15 mouse cellular contexts compared by ENCODE assay signal in genomic region chr7:75897041-75897440, GRCm38 (mm10).
"Had no signal": no experiment of that assay in that cellular context is flagged by ENCODE, and none has a peak within 500 bp of the region (broad histone marks: within the 10 kb centered on the region; RNA-seq: fewer than 3 reads in every experiment).

No protein-coding gene starts in this region.

- H3K4me3 ChIP-seq: liver, embryonic 12.5 days; midbrain, embryonic 12.5 days; midbrain, embryonic 15.5 days; neural tube, embryonic 12.5 days; stomach, embryonic 15.5 days had no signal

- H3K4me2 ChIP-seq: liver, embryonic 12.5 days; lung, embryonic 14.5 days; midbrain, embryonic 12.5 days; midbrain, embryonic 15.5 days; neural tube, embryonic 12.5 days; stomach, embryonic 15.5 days had no signal

- H3K9me3 ChIP-seq: liver, embryonic 12.5 days; midbrain, embryonic 15.5 days; neural tube, embryonic 12.5 days; stomach, embryonic 15.5 days had no signal

- ATAC-seq: liver, embryonic 12.5 days; midbrain, embryonic 15.5 days had no signal

- H3K36me3 ChIP-seq: liver, embryonic 12.5 days; midbrain, embryonic 12.5 days; midbrain, embryonic 15.5 days; neural tube, embryonic 12.5 days; stomach, embryonic 15.5 days had no signal

- H3K27me3 ChIP-seq: liver, embryonic 12.5 days; midbrain, embryonic 12.5 days; midbrain, embryonic 15.5 days; neural tube, embryonic 12.5 days; stomach, embryonic 15.5 days had no signal

- H3K9ac ChIP-seq: liver, embryonic 12.5 days; liver, embryonic 14.5 days; lung, embryonic 14.5 days; midbrain, embryonic 12.5 days; midbrain, embryonic 15.5 days; neural tube, embryonic 12.5 days; stomach, embryonic 15.5 days had no signal

- H3K4me1 ChIP-seq: midbrain, embryonic 12.5 days; midbrain, embryonic 15.5 days; neural tube, embryonic 12.5 days; stomach, embryonic 15.5 days had no signal

- H3K27ac ChIP-seq: liver, embryonic 12.5 days; liver, embryonic 14.5 days; midbrain, embryonic 12.5 days; midbrain, embryonic 15.5 days; neural tube, embryonic 12.5 days; stomach, embryonic 15.5 days; stomach, postnatal 0 days had no signal

- DNase-seq: lung, adult 18-20 months; lung, embryonic 14.5 days; lung, postnatal 10 days; lung, postnatal 4 days; right cerebral cortex, postnatal 14 days; thymus, adult 2 months; thymus, postnatal 25 days; thymus, postnatal 4 days had no signal
